Mouse (Mus musculus) liver, embryonic 14.5 days (tissue): ENCODE measurements around the gene Prrc2b.

Experiments
- CTCF ChIP-seq: IDR thresholded peaks from 2 replicates; pipeline ENCODE4 v1.5.1; 2016; ENCODE audit warnings: antibody characterized with exemption, low read depth, control low read depth
- EP300 ChIP-seq: IDR thresholded peaks from 2 replicates; pipeline ENCODE4 v1.6.1; 2016; ENCODE audit warnings: antibody characterized with exemption, low read depth

GRCm38 (mm10) chr2:32220969-32221368 is 70.1 kb downstream of the Prrc2b start:
- no peak for TF ChIP-seq CTCF
- no peak for TF ChIP-seq EP300
